Mouse (Mus musculus): ENCODE results near the gene Klf16. TPM values are rescaled to one million over a fixed set of nuclear protein-coding genes. Genes with fewer than 3 reads are reported as not detected.
A peak's percentile ranks its signal among the peaks of the same experiment; 100 is the strongest.

Gene Klf16
- polyA plus RNA-seq, 1 experiment from 2014 or later: 4.7 TPM

DNA sequence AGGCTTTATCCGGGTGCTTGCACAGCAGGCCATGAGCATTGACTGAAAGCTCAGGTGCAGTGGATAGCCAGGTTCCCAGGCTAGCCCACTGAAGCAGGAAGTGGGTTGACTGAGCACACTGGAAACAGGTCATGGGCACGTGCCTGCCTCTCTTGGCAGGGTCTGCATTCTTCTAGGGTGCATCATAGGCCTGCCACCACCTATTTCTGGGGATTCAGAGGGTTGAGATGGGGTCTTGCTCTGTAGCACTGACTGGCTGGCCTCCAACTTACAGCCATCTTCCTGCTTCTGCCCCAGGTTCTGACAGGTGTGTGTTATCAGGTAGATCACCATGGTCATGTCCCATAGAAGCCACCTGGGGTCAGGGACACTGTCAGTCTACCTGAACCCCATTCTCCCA is 27.9 kb upstream of the Klf16 start:
- Histone ChIP-seq H3K27me3 (no peaks in the 10 kb centered on the region), H3K4me3 (no peak overlapping the region), H3K9me3 (replicated peaks) (no peaks in the 10 kb centered on the region), H3K36me3 (peaks cover 28% of the 10 kb centered on the region), H3K4me1 (replicated peaks) (peaks cover 16% of the 10 kb centered on the region), H3K9ac (no peak overlapping the region), H3K27ac (no peak overlapping the region), H3K4me2 (no peak overlapping the region)
- ATAC-seq (replicated peaks; ENCODE audit: insufficient number of reproducible peaks, insufficient read depth, low FRiP score, low read depth): no peak
- WGBS: 84% methylated on average over 2 of the region's 2 CpGs

- H3K9me3 ChIP-seq (replicated peaks): no peaks in the 10 kb centered on the region
- 86% methylated on average over 7 of the region's 7 CpGs for WGBS
- H3K27ac ChIP-seq: peak overlapping the region; percentile 88; the same call in 1 of the 2 replicates
- H3K4me2 ChIP-seq: peak overlapping the region; percentile 84
- ATAC-seq (replicated peaks; ENCODE audit: insufficient number of reproducible peaks, insufficient read depth, low FRiP score, low read depth): no peak
- H3K4me3 ChIP-seq: peak overlapping the region; percentile 65
- no peaks in the 10 kb centered on the region for H3K27me3 ChIP-seq
- H3K4me1 ChIP-seq (replicated peaks): peaks cover 16% of the 10 kb centered on the region
- peak overlapping the region; percentile 67; the same call in 1 of the 2 replicates for H3K9ac ChIP-seq
- peaks cover 19% of the 10 kb centered on the region for H3K36me3 ChIP-seq
Observed at GRCm38 (mm10) chr10:80604001-80604509, 26.9 kb upstream of the Klf16 start.

DNA sequence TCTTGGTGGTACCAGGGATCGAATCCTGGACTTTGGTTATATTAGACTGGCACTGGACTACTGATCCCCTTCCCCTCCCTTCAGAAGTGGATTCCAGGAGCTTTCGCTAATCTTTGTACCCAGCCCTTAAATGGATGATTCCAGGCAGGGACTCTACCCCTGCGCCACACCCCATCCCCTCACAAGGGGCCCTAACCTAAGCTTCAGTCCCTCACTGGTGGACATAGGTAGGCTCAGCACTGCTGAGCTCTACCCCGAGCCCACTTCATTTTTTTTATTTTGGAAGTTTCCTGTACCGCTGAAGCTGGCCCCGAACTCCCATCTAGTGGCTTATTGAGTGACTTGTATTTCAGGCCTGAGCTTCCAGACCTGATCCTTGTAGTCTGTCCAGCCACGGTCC is 26.2 kb upstream of the Klf16 start:
- peak overlapping the region; percentile 88 for H3K27ac ChIP-seq
- no peaks in the 10 kb centered on the region for H3K9me3 ChIP-seq (replicated peaks)
- no peak for ATAC-seq (replicated peaks; ENCODE audit: insufficient number of reproducible peaks, insufficient read depth, low FRiP score, low read depth)
- H3K9ac ChIP-seq: peak overlapping the region; percentile 67
- H3K4me3 ChIP-seq: peak overlapping the region; percentile 65
- H3K27me3 ChIP-seq: no peaks in the 10 kb centered on the region
- peaks cover 17% of the 10 kb centered on the region for H3K36me3 ChIP-seq
- H3K4me2 ChIP-seq: peak overlapping the region; percentile 84
- H3K4me1 ChIP-seq (replicated peaks): peaks cover 16% of the 10 kb centered on the region
- WGBS: 26% methylated on average over 7 of the region's 7 CpGs

DNA sequence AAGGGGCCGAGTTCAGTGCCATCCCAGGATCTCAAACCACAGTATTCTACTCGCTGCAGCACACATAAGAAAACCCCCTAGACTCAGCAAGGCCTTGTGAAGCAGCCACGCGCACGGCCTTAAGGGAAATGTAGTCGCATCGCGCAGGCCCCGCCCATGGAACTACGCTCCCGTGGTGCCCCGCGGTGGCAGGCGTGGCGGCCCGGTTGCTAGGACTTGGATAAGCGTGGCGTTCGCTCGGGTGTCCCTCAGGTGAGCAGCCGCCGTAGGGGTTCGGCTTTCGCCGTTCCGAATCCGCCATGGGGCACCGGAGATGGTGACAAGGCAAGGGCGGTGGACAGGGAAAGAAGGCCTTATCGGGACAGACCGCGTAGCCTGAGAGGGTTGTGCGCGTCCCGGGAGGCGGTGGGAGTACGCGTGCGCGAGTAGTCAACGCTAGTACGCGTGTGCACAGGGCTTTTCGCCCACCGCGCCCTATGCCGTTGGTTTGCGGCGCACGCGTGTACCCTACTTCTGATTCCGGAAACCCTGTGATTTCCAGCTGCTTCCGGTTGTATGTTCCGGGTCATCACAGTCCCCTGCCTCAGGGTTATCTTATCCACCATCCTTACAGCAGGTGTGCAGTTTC is 25.7 kb upstream of the Klf16 start, which contains the start of the genes Scamp4 and Adat3:
Scamp4 (plus strand) TSS at position 175 of the 628 bp plus-strand sequence.
Adat3 (plus strand) TSS at position 183 of the 628 bp plus-strand sequence.
- peak; percentile 91 for ATAC-seq (replicated peaks; ENCODE audit: insufficient number of reproducible peaks, insufficient read depth, low FRiP score, low read depth)
- H3K4me1 ChIP-seq (replicated peaks): peaks cover 16% of the 10 kb centered on the region
- no peaks in the 10 kb centered on the region for H3K27me3 ChIP-seq
- peak within 1 kb of the TSS; percentile 67 for H3K9ac ChIP-seq
- H3K9me3 ChIP-seq (replicated peaks): no peaks in the 10 kb centered on the region
- peaks cover 13% of the 10 kb centered on the region for H3K36me3 ChIP-seq
- under 1% methylated on average over 54 of the region's 54 CpGs for WGBS
- peak within 1 kb of the TSS; percentile 88 for H3K27ac ChIP-seq
- H3K4me2 ChIP-seq: peak within 1 kb of the TSS; percentile 84
- H3K4me3 ChIP-seq: peak within 1 kb of the TSS; percentile 65

- 30% methylated on average over 4 of the region's 4 CpGs for WGBS
- H3K9me3 ChIP-seq (replicated peaks): no peaks in the 10 kb centered on the region
- no peaks in the 10 kb centered on the region for H3K36me3 ChIP-seq
- H3K4me2 ChIP-seq: no peak overlapping the region
- ATAC-seq (replicated peaks; ENCODE audit: insufficient number of reproducible peaks, insufficient read depth, low FRiP score, low read depth): no peak
- H3K9ac ChIP-seq: no peak overlapping the region
- H3K27ac ChIP-seq: no peak overlapping the region
- no peaks in the 10 kb centered on the region for H3K4me1 ChIP-seq (replicated peaks)
- no peak overlapping the region for H3K4me3 ChIP-seq
- H3K27me3 ChIP-seq: no peaks in the 10 kb centered on the region
Observed at GRCm38 (mm10) chr10:80596318-80596717, 19.2 kb upstream of the Klf16 start.

- Histone ChIP-seq H3K27ac (peak within 1 kb of the TSS; percentile 83), H3K36me3 (peaks cover 13% of the 10 kb centered on the region), H3K9me3 (replicated peaks) (no peaks in the 10 kb centered on the region), H3K4me1 (replicated peaks) (peaks cover 42% of the 10 kb centered on the region), H3K27me3 (no peaks in the 10 kb centered on the region), H3K4me2 (peak within 1 kb of the TSS; percentile 95), H3K4me3 (peak within 1 kb of the TSS; percentile 92), H3K9ac (peak within 1 kb of the TSS; percentile 97)
- under 1% methylated on average over 71 of the region's 73 CpGs for WGBS
- ATAC-seq (replicated peaks; ENCODE audit: insufficient number of reproducible peaks, insufficient read depth, low FRiP score, low read depth): peak; percentile 96
Observed at GRCm38 (mm10) chr10:80589879-80590854, 13.0 kb upstream of the Klf16 start, which contains the start of gene Abhd17a. TSS of gene Abhd17a (minus strand) at chr10:80590341.

- Histone ChIP-seq H3K36me3 (peaks cover 13% of the 10 kb centered on the region), H3K27ac (peak overlapping the region; percentile 83), H3K4me3 (peak overlapping the region; percentile 92), H3K9me3 (replicated peaks) (no peaks in the 10 kb centered on the region), H3K27me3 (no peaks in the 10 kb centered on the region), H3K4me1 (replicated peaks) (peaks cover 51% of the 10 kb centered on the region), H3K4me2 (peak overlapping the region; percentile 95), H3K9ac (peak overlapping the region; percentile 97)
- 9% methylated on average over 12 of the region's 12 CpGs for WGBS
- no peak for ATAC-seq (replicated peaks; ENCODE audit: insufficient number of reproducible peaks, insufficient read depth, low FRiP score, low read depth)
Observed at GRCm38 (mm10) chr10:80589127-80589878, 12.2 kb upstream of the Klf16 start.

GRCm38 (mm10) chr10:80587305-80587657 is 10.2 kb upstream of the Klf16 start:
- H3K36me3 ChIP-seq: peaks cover 23% of the 10 kb centered on the region
- no peaks in the 10 kb centered on the region for H3K27me3 ChIP-seq
- ATAC-seq (replicated peaks; ENCODE audit: insufficient number of reproducible peaks, insufficient read depth, low FRiP score, low read depth): 0 out of 2 replicates have a peak, but pooled peaks have one; percentile 20
- peak overlapping the region; percentile 83 for H3K27ac ChIP-seq
- peak overlapping the region; percentile 21 for H3K4me3 ChIP-seq
- peaks cover 60% of the 10 kb centered on the region for H3K4me1 ChIP-seq (replicated peaks)
- H3K9ac ChIP-seq: 0 out of 2 replicates have a peak overlapping the region, but pooled peaks have one; percentile 31
- H3K9me3 ChIP-seq (replicated peaks): no peaks in the 10 kb centered on the region
- 47% methylated on average over 4 of the region's 4 CpGs for WGBS
- peak overlapping the region; percentile 38 for H3K4me2 ChIP-seq

DNA sequence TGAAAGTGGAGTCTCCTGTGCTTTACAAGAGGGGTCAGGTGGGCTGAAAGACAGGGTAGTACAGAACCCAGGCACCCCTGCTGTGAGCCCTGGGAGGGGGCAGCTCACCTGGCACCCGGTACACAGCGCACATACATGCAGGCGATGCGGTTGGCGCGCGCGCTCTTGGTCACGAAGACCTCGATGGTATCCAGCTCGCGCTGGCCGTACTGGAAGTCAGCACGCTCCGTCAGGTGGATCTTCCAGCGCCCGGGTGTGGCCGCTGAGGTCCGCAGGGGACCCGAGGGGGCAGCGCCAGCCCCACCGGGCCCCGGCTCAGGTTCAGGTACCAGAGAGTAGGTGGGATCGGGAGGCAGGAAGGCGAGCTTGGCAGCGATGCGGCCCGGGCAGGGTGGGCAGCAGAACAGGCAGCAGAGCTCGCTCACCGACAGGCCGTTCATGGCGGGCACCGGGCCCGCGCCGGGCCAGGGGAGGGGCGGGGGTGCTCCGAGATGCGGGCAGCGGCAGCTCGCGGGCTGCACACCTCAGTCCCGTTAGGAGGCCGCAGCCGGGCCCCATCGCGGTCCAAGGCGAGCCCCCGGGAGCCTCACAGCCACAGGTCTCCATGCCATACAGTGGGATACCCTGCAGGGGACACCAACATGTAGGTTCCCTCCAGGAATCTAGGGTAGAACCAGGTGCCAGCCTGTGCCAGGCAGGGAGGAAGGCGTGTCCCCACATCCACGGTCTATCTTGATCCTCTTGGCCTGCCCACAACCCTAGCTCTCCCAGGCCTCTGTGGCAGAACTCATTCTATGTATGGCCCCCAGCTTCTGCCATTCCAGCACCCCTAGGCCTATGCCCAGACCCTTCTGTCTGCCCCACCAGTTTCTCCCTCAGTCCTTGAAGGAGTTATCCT is 9.5 kb upstream of the Klf16 start:
- Histone ChIP-seq H3K4me3 (peak overlapping the region; percentile 21), H3K9ac (peak overlapping the region; percentile 31; the same call in 1 of the 2 replicates), H3K27me3 (no peaks in the 10 kb centered on the region), H3K4me2 (peak overlapping the region; percentile 38), H3K27ac (peak overlapping the region; percentile 83), H3K36me3 (peaks cover 26% of the 10 kb centered on the region), H3K4me1 (replicated peaks) (peaks cover 60% of the 10 kb centered on the region), H3K9me3 (replicated peaks) (no peaks in the 10 kb centered on the region)
- no peak for ATAC-seq (replicated peaks; ENCODE audit: insufficient number of reproducible peaks, insufficient read depth, low FRiP score, low read depth)
- WGBS: 89% methylated on average over 51 of the region's 51 CpGs

DNA sequence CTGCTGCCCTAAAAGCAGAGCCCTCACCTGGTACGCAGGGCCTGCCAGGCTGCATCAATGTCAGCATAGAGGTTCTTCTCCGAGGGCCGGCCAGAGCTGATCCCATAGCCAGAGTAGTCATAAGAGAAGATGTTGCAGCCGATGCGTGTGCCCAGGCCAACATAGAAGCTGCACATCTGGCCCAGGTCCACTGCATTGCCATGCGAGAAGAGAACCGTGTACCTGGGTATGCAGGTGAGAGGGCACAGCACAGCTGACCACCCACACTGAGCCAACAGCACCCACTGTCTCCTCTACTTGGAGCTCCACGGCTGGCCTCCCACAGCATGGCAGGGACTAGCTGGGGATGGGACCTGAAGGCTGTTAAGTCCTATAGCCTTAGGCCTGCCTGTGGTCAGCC is 8.5 kb upstream of the Klf16 start:
- Histone ChIP-seq H3K4me3 (peak overlapping the region; percentile 21), H3K36me3 (peaks cover 26% of the 10 kb centered on the region), H3K27me3 (no peaks in the 10 kb centered on the region), H3K4me2 (peak overlapping the region; percentile 38), H3K4me1 (replicated peaks) (peaks cover 59% of the 10 kb centered on the region), H3K27ac (peak overlapping the region; percentile 46; the same call in 1 of the 2 replicates), H3K9me3 (replicated peaks) (no peaks in the 10 kb centered on the region), H3K9ac (peak overlapping the region; percentile 16; the same call in 1 of the 2 replicates)
- 83% methylated on average over 8 of the region's 8 CpGs for WGBS
- ATAC-seq (replicated peaks; ENCODE audit: insufficient number of reproducible peaks, insufficient read depth, low FRiP score, low read depth): no peak

All from heart, embryonic 15.5 days (tissue).